ENCODE assay signal across 8 mouse cellular contexts in genomic region chr3:138743061-138743671, GRCm38 (mm10). TPM values are rescaled to one million over a fixed set of nuclear protein-coding genes. Genes with fewer than 3 reads are reported as not detected.
A peak's percentile ranks its signal among the peaks of the same experiment; 100 is the strongest.
DNase-seq lines count a peak whose midpoint lies in the region; ATAC-seq lines count a peak whose summit lies in the region.

No protein-coding gene starts in this region.

- WGBS in limb, embryonic 15.5 days, result under 1% methylated on average over 33 of the region's 33 CpGs
- WGBS in midbrain, embryonic 16.5 days, result under 1% methylated on average over 33 of the region's 33 CpGs

- H3K9me3 ChIP-seq in limb, embryonic 15.5 days, result no peaks in the 10 kb centered on the region
- no peaks in the 10 kb centered on the region for H3K9me3 ChIP-seq in midbrain, embryonic 16.5 days (replicated peaks; ENCODE audit: control insufficient read depth, low read length, poor library complexity, severe bottlenecking)

- H3K4me3 ChIP-seq in limb, embryonic 15.5 days, result peak overlapping the region; percentile 85
- H3K4me3 ChIP-seq in midbrain, embryonic 16.5 days (ENCODE audit: low read depth, low read length), result peak overlapping the region; percentile 93

- H3K27me3 ChIP-seq in limb, embryonic 15.5 days, result no peaks in the 10 kb centered on the region
- H3K27me3 ChIP-seq in midbrain, embryonic 16.5 days (ENCODE audit: control insufficient read depth, insufficient read depth, low read depth, low read length), result no peaks in the 10 kb centered on the region
- H3K27me3 ChIP-seq in splenic B cell, adult 2 months (ENCODE audit: control insufficient read depth, insufficient read depth, low read length, poor library complexity, severe bottlenecking), result no peaks in the 10 kb centered on the region

- no peaks in the 10 kb centered on the region for H3K36me3 ChIP-seq in limb, embryonic 15.5 days
- H3K36me3 ChIP-seq in midbrain, embryonic 16.5 days (ENCODE audit: control insufficient read depth, insufficient read depth, low read length), result no peaks in the 10 kb centered on the region
- no peaks in the 10 kb centered on the region for H3K36me3 ChIP-seq in splenic B cell, adult 2 months (ENCODE audit: control insufficient read depth, insufficient read depth, low read length, poor library complexity, severe bottlenecking)

- DNase-seq in ovary, postnatal 36 days (ENCODE audit: low spot score), result peak; percentile 62
- DNase-seq in ovary, postnatal 14 days (ENCODE audit: low spot score), result no peak
- peak; percentile 91 for DNase-seq in embryo, embryonic 10.5 days (ENCODE audit: low spot score)
- DNase-seq in heart, adult 18-20 months, result peak; percentile 65 to 66
- DNase-seq in kidney, adult 11 months, result peak; percentile 57
- DNase-seq in splenic B cell, adult 2 months (ENCODE audit: low read depth, low spot score), result peak; percentile 56

- H3K9ac ChIP-seq in limb, embryonic 15.5 days, result peak overlapping the region; percentile 83
- peak overlapping the region; percentile 95 for H3K9ac ChIP-seq in midbrain, embryonic 16.5 days (ENCODE audit: low read depth, low read length)

- H3K4me2 ChIP-seq in limb, embryonic 15.5 days, result peak overlapping the region; percentile 88
- peak overlapping the region; percentile 85 for H3K4me2 ChIP-seq in midbrain, embryonic 16.5 days (ENCODE audit: low read length)

- peak overlapping the region; percentile 88 for H3K27ac ChIP-seq in limb, embryonic 15.5 days
- peak overlapping the region; percentile 97 for H3K27ac ChIP-seq in midbrain, embryonic 16.5 days (ENCODE audit: low read length)

- ATAC-seq in limb, embryonic 15.5 days (ENCODE audit: insufficient number of reproducible peaks, low FRiP score, low TSS enrichment, low read depth), result peak; percentile 35; the same call in 1 of the 2 replicates
- ATAC-seq in midbrain, embryonic 16.5 days, result peak; percentile 84

- peaks cover 24% of the 10 kb centered on the region for H3K4me1 ChIP-seq in limb, embryonic 15.5 days
- peaks cover 28% of the 10 kb centered on the region for H3K4me1 ChIP-seq in midbrain, embryonic 16.5 days (ENCODE audit: control insufficient read depth, insufficient read depth, low read length)

RNA-seq across cellular contexts. Expression of gene Tspan5, which starts 1.2 kb away (rescaled TPM):
- total RNA-seq in heart, adult 18-20 months (2021), result 1 to 10 TPM; 6.4 to 6.9 TPM
- polyA plus RNA-seq in limb, embryonic 15.5 days (2015; fragmentation: Nextera tagmentation; extraction: Ambion mirVana), result 36.4 and 44.7 TPM in 2 replicates
- 96.3 and 101 TPM in 2 replicates for polyA plus RNA-seq in midbrain, embryonic 16.5 days (2015; fragmentation: Nextera tagmentation; extraction: Ambion mirVana)
